In the genomic region with DNA sequence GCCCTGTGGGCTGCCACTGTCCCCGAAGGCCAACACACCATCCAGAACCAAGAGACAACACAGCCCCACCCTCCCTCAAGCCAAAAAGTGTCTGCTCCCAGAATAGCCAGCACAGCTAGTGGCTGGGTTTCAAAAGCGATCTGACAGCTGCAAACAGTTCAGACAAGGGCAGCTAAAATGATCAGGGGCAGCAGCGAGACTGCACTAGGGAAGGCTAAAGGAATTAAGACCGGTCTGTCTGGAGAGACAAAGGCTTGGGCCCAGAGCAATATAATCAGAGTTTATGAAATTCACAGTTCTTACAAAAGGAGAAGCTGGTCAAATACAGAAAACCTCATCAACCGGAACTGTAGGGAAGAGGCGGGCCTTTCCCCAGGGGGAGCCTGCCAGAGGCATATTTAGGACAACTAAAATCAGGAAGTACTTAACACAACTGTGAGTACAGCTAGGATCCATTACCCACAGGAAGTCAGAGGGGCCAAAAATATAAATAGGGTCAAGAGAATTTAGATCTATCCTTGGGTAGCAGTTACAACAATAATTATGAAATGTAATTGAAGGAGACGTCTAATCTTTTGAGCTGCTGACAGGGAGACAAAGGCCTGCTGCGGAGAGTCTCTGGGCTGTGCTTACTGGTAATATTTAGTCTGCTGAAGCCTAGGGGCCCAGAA, we compare ENCODE assay signal across 9 mouse cellular contexts. TPM values are rescaled to one million over a fixed set of nuclear protein-coding genes. Genes with fewer than 3 reads are reported as not detected.
DNase-seq lines count a peak whose midpoint lies in the region; ATAC-seq and TF ChIP-seq lines count a peak whose summit lies in the region.
"Had no signal": no experiment of that assay in that cellular context is flagged by ENCODE, and none has a peak within 500 bp of the region (broad histone marks: within the 10 kb centered on the region; RNA-seq: fewer than 3 reads in every experiment).

No protein-coding gene starts in this region.

- no peak for ATAC-seq in forebrain, embryonic 11.5 days (replicated peaks; ENCODE audit: low FRiP score)
- ATAC-seq in inflammation-experienced regulatory T-cells, adult 6 months = no peak
- no peak for ATAC-seq in activated CD4-positive, CD25-positive, alpha-beta regulatory T cell, adult 4 months

- peak overlapping the region; percentile 62 for H3K27ac ChIP-seq in left cerebral cortex, adult 2 months
- peak overlapping the region; percentile 41; the same call in 1 of the 2 replicates for H3K27ac ChIP-seq in forebrain, embryonic 11.5 days (ENCODE audit: low read depth, low read length)

- peak overlapping the region; percentile 12; the same call in 1 of the 2 replicates for H3K9ac ChIP-seq in forebrain, embryonic 11.5 days (ENCODE audit: low read length)

- H3K4me3 ChIP-seq in left cerebral cortex, adult 2 months = no peak overlapping the region
- no peak overlapping the region for H3K4me3 ChIP-seq in forebrain, embryonic 11.5 days (ENCODE audit: low read depth, low read length)
- H3K4me3 ChIP-seq in megakaryocyte, embryonic 14.5 days (replicated peaks) = peak overlapping the region; percentile 81

- 37% methylated on average over 8 of the region's 8 CpGs for WGBS in forebrain, embryonic 11.5 days

- H3K4me2 ChIP-seq in forebrain, embryonic 11.5 days (ENCODE audit: low read depth, low read length, severe bottlenecking) = no peak overlapping the region

- intact Hi-C loops in left cerebral cortex, adult 2 months (cut with DNase I) = no loop called here
- intact Hi-C loops in heart, postnatal 14 days (cut with DNase I) = no loop called here

- H3K4me1 ChIP-seq in forebrain, embryonic 11.5 days (replicated peaks; ENCODE audit: control insufficient read depth, insufficient read depth, low read length) = peaks cover 10% of the 10 kb centered on the region
- peaks cover 57% of the 10 kb centered on the region for H3K4me1 ChIP-seq in megakaryocyte, embryonic 14.5 days

- H3K27me3 ChIP-seq in forebrain, embryonic 11.5 days (ENCODE audit: control insufficient read depth, insufficient read depth, low read length) = peaks cover 22% of the 10 kb centered on the region; the same call in 1 of the 2 replicates
- peaks cover 24% of the 10 kb centered on the region for H3K27me3 ChIP-seq in megakaryocyte, embryonic 14.5 days (replicated peaks)

- H3K36me3 ChIP-seq in forebrain, embryonic 11.5 days (ENCODE audit: control insufficient read depth, insufficient read depth, low read length) = no peaks in the 10 kb centered on the region
- H3K36me3 ChIP-seq in megakaryocyte, embryonic 14.5 days (replicated peaks; ENCODE audit: low read length) = no peaks in the 10 kb centered on the region

- no peak for TF ChIP-seq CTCF in left cerebral cortex, adult 2 months (IDR thresholded peaks at IDR 0.05)

- DNase-seq in left cerebral cortex, adult 2 months (ENCODE audit: extremely low spot score in 1 of 2, low spot score in 2 of 2) = no peak
- DNase-seq in left cerebral cortex, adult 8-10 months (ENCODE audit: low spot score in 2 of 2) = no peak
- DNase-seq in forebrain, embryonic 11.5 days (ENCODE audit: low spot score) = no peak
- DNase-seq in heart, postnatal 14 days = peak; percentile 72 to 79
- DNase-seq in kidney, postnatal 36 days = peak; percentile 48 to 51

- no peaks in the 10 kb centered on the region for H3K9me3 ChIP-seq in forebrain, embryonic 11.5 days (ENCODE audit: control insufficient read depth, low read length)
- H3K9me3 ChIP-seq in megakaryocyte, embryonic 14.5 days = no peaks in the 10 kb centered on the region; the same call in 1 of the 2 replicates

RNA-seq across cellular contexts. Expression of a gene that starts 12.9 kb away (rescaled TPM):
- total RNA-seq in left cerebral cortex, adult 2 months (2021) = not detected
- not detected for total RNA-seq in left cerebral cortex, adult 8-10 months (2022)
- not detected in 2 replicates for polyA plus RNA-seq in forebrain, embryonic 11.5 days (2014; fragmentation: Nextera tagmentation; extraction: Ambion mirVana)
- total RNA-seq in heart, postnatal 14 days (2021) = not detected
- not detected in 2 replicates for polyA plus RNA-seq in megakaryocyte, embryonic 14.5 days (2012; ENCODE audit: insufficient read depth, low replicate concordance)
- polyA plus RNA-seq in inflammation-experienced regulatory T-cells, adult 6 months (2017; shearing (Covaris generic)) = not detected
- not detected for polyA plus RNA-seq in activated CD4-positive, CD25-positive, alpha-beta regulatory T cell, adult 4 months (2017; shearing (Covaris generic))
- total RNA-seq: left cerebral cortex, postnatal 10 days had no signal

RNA-seq across cellular contexts. Expression of a gene that starts 30.0 kb away (rescaled TPM):
- 10 to 100 TPM; 50.7 to 50.8 TPM for total RNA-seq in left cerebral cortex, adult 2 months (2021)
- 10 to 100 TPM; 51.1 to 57.9 (median 55.8) TPM for total RNA-seq in left cerebral cortex, adult 8-10 months (2022)
- 1.7 and 2.5 TPM in 2 replicates for polyA plus RNA-seq in forebrain, embryonic 11.5 days (2014; fragmentation: Nextera tagmentation; extraction: Ambion mirVana)
- total RNA-seq in heart, postnatal 14 days (2021) = 1 to 10 TPM; 2.8 to 3.5 TPM
- 1.9 and 2.1 TPM in 2 replicates for polyA plus RNA-seq in megakaryocyte, embryonic 14.5 days (2012; ENCODE audit: insufficient read depth, low replicate concordance)
- polyA plus RNA-seq in inflammation-experienced regulatory T-cells, adult 6 months (2017; shearing (Covaris generic)) = 1 to 10 TPM in 1 of 3 experiments, under 1 TPM in 1, not detected in 1; 0.24 to 1.4 TPM
- under 1 TPM in 1 of 2 experiments, not detected in 1; 0.15 TPM for polyA plus RNA-seq in activated CD4-positive, CD25-positive, alpha-beta regulatory T cell, adult 4 months (2017; shearing (Covaris generic))

RNA-seq across cellular contexts. Expression of a gene that starts 59.1 kb away (rescaled TPM):
- total RNA-seq in left cerebral cortex, adult 2 months (2021) = 10 to 100 TPM; 57.2 to 70.8 TPM
- total RNA-seq in left cerebral cortex, adult 8-10 months (2022) = 10 to 100 TPM; 50.0 to 66.6 (median 59.1) TPM
- polyA plus RNA-seq in forebrain, embryonic 11.5 days (2014; fragmentation: Nextera tagmentation; extraction: Ambion mirVana) = 133 and 145 TPM in 2 replicates
- total RNA-seq in heart, postnatal 14 days (2021) = 10 to 100 TPM; 22.6 to 22.8 TPM
- polyA plus RNA-seq in megakaryocyte, embryonic 14.5 days (2012; ENCODE audit: insufficient read depth, low replicate concordance) = 6.4 and 13.0 TPM in 2 replicates
- polyA plus RNA-seq in inflammation-experienced regulatory T-cells, adult 6 months (2017; shearing (Covaris generic)) = 10 to 100 TPM; 25.8 to 26.9 (median 26.6) TPM
- 10 to 100 TPM; 23.6 to 33.3 TPM for polyA plus RNA-seq in activated CD4-positive, CD25-positive, alpha-beta regulatory T cell, adult 4 months (2017; shearing (Covaris generic))

Comparison
In these comparisons a context has a peak if more than half of its experiments do, and no peak if none do; other contexts are left out.
1. DNase-seq: peak in heart, postnatal 14 days (2 of 2) and kidney, postnatal 36 days (2 of 2); none in left cerebral cortex, adult 2 months (0 of 2), left cerebral cortex, adult 8-10 months (0 of 2) and forebrain, embryonic 11.5 days (single experiment).